Mouse (Mus musculus) retina, adult 2 months (tissue): ENCODE measurements around the gene Cacnb2.

Experiments used
- DNase-seq: peaks from one replicate; pipeline ENCODE4 v3.0.0-alpha.2; 2012; ENCODE audit warnings: low read depth, low spot score

The Cacnb2 gene

GRCm38 (mm10) chr2:14602788-14603187, at the start of gene Cacnb2:
Gene Cacnb2 (plus strand): TSS chr2:14603088.
- no peak for DNase-seq

- no peak for DNase-seq
Observed at GRCm38 (mm10) chr2:14568020-14568419, 34.9 kb upstream of the Cacnb2 start.

GRCm38 (mm10) chr2:14571300-14571699, 31.6 kb upstream of the Cacnb2 start:
- no peak for DNase-seq

DNA sequence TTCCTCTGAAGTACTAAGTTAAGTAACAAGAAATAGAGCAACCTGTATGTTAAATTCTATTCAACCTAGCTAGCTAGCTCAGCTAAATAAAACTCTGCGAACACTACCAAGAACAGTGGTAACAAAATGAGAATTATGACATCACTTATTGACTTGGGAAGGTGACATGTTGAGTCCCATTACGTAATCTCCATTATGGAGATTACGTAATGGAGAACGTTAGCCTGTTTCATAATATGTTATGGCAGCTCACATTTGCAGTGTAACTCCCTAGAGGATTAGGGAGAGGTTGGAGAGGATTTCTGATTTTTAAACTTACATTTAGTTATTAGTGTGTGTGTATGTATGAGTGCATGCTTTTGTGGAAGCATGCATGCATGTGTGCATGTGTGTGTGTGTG, 13.3 kb upstream of the Cacnb2 start:
- DNase-seq: no peak

DNA sequence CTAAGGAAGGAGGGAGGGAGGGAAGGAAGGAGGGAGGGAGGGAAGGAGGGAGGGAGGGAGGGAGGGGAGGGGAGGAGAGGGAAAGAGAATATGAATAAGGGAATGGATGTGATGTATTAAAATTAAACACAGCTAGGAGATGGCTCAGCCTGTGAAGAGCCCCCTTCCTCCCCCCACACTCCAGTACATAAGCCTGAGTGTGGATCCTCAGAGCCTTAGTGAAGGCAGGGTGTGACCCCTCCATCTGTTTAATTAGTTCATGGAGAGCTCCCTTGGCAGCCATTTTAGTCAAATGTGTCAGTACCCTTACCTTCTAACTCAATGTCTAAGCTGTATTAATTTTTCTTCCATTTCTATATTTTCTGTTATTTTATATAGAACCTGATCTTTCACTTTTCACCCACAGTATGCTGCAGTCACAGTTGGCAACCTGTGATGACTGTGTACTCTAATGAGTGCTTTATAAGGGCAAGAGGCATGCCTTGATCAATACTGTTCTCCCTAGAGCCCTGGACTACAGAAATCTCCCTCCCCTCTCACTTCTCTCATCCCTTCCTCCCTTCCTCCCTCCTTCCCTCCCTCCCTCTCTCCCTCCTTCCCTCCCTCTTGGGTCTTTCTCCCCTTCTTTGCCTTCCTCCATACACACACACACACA, 4.9 kb upstream of the Cacnb2 start:
- no peak for DNase-seq

- no peak for DNase-seq
Observed at GRCm38 (mm10) chr2:14603784-14604781, 1.2 kb downstream of the Cacnb2 start.

DNA sequence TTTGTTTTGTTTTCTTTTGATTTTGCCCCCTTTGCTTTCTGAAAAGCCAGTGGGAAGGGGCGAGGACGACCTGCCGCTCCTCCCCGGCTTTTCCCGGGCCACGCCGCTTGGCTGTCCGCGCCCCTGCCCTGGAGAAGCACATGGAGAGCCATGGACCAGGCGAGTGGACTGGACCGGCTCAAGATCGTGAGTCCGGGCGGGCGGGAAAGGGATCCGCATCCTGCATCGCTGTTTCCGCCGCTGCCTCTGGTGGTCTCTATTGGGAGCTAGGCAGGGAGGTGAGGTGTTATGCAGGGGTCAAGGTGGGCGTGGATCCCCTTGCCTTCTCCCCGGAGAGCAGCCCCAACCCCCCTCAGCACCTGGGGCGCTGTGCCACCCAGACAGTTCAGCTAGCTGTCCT, 1.9 kb downstream of the Cacnb2 start:
- no peak for DNase-seq

GRCm38 (mm10) chr2:14605207-14605606, 2.3 kb downstream of the Cacnb2 start:
- DNase-seq: no peak

GRCm38 (mm10) chr2:14608606-14609005, 5.7 kb downstream of the Cacnb2 start:
- no peak for DNase-seq

DNA sequence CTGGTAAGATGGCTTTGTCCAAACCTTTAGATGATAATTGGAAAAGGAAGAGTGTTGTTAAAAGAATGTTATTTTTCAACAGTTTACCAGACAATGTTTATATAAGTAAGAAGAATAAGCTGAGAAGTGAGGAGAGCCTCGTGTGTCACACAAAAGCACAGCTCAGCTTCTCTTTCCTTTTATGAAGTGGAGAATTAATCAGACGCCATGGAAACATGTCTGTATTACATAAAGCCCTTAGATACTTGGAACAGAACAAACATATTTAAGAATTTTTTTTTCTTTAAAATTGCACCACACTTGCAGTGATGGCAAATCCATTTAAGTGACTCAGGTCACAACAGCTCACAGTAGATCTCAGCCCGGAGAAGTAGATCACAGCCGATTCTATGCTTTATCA, 9.8 kb downstream of the Cacnb2 start:
- DNase-seq: no peak

GRCm38 (mm10) chr2:14616361-14616760, 13.5 kb downstream of the Cacnb2 start:
- DNase-seq: no peak

GRCm38 (mm10) chr2:14620120-14620853, 17.4 kb downstream of the Cacnb2 start:
- DNase-seq: no peak

DNA sequence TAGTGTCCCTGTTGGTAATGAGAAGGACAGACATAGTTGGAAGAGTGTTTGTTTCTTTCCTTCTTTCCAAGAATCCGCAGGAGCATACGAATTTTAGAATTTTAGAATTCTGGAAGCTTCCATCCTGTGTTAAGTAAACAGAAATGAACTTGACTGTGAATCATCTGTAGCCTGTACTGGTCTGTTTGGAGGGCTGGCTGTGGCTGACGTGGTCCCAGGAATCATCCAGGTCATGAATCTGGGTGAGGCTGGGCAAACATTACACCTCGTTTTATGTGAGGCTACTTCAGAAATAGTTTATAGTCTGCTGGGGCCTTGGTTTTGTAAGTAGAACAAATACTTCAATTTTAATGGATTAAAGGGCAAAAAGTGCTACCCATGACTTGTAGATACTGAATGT, 18.0 kb downstream of the Cacnb2 start:
- no peak for DNase-seq

DNA sequence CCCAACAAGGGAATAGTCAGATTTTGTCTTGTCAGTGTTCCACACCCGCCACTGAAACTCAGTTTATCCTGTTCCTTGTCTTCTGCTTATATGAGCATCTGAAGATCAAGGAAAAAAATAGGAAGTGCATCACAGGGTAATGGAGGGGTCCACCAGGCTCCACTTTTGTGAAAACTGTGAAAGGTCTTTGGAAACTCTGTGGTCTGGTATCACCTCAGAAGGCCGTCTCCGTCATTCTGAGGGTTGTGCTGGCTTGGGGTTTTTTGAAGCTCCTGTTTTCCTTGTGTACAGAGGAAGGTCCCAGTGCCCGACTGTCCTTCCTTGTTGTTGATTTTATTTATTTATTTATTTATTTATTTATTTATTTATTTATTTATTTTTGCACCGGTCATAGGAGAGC, 20.9 kb downstream of the Cacnb2 start:
- no peak for DNase-seq

GRCm38 (mm10) chr2:14629814-14630492, 27.1 kb downstream of the Cacnb2 start:
- no peak for DNase-seq

- no peak for DNase-seq
Observed at GRCm38 (mm10) chr2:14631590-14631989, 28.7 kb downstream of the Cacnb2 start.

DNA sequence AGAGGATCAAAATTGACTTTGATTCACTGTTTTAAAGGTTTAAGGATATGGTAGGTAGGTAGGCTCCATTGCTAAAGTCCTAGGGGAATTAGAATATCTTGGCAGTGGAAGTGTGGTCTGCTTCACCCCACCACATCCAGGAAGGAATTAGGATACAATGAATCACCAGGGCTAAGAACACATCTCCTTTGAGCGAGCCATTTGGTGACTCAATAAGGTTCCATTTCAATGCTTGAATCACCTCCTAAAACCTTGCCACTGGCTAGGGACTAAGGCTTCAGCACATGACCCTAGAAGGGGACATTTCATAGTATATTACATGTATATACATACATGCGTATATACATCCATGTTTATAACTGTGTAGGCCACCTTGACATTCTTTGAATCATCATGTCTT, 30.3 kb downstream of the Cacnb2 start:
- no peak for DNase-seq

DNA sequence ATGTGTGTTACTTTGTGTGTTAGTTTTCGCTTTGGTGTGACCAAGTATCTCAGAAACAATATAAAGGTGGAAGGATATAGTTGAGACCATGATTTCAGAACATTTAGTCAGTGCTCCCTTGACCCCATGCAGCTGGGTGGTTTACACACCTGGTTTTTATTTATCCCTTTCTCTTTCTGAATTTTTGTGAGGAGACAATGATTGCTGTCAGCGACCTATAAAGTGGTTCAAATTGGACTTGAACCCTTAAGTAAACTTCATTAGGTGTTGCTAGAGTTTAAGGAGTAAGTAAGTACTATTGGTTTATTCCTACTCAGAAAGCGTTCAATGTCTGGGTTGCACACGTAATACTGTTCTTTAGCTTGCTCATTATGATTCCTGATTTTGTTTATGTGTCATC, 36.4 kb downstream of the Cacnb2 start:
- no peak for DNase-seq

DNA sequence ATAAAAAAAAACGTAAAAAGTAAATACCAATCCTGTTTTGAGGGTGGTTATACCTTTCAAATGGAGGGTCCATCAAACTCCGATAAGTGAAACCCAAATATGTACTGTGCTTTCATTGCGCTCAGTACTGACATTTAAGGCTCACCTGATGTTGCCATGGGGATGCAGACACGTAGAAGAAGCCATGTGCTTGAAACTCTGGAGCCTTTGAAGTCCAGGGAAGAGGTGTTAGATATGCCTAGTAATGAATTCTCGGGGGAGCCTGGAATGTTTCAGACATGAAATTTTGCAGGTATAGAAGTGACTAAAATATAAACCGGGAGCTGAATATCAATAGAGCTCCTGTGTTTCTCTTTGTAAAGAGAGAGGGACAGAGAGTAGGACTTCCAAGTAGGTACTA, 37.0 kb downstream of the Cacnb2 start:
- no peak for DNase-seq

- no peak for DNase-seq
Observed at GRCm38 (mm10) chr2:14641040-14641439, 38.2 kb downstream of the Cacnb2 start.

- no peak for DNase-seq
Observed at GRCm38 (mm10) chr2:14651268-14651667, 48.4 kb downstream of the Cacnb2 start.

GRCm38 (mm10) chr2:14656673-14657072, 53.8 kb downstream of the Cacnb2 start:
- no peak for DNase-seq
